Mouse (Mus musculus) kidney, postnatal 25 days (tissue): ENCODE data around the gene Lcp2.
A peak's percentile ranks its signal among the peaks of the same experiment; 100 is the strongest.

ENCODE experiments used
- DNase-seq, 2 experiments: peaks; one replicate each; pipeline ENCODE4 v3.0.0; 2021; ENCODE audit warnings: mixed read lengths in 2 of 2

Gene Lcp2

GRCm38 (mm10) chr11:34046767-34047541, at the start of gene Lcp2:
TSS of gene Lcp2 (plus strand) at chr11:34046920.
- DNase-seq: no peak

GRCm38 (mm10) chr11:33998244-33998643, 48.5 kb upstream of the Lcp2 start:
- no peak for DNase-seq

- DNase-seq: no peak
Measured at GRCm38 (mm10) chr11:34000416-34000815, 46.3 kb upstream of the Lcp2 start.

GRCm38 (mm10) chr11:34001938-34002592, 44.7 kb upstream of the Lcp2 start:
- DNase-seq: peak in 1 of 2 experiments; percentile 63

GRCm38 (mm10) chr11:34002593-34002965, 44.1 kb upstream of the Lcp2 start:
- DNase-seq: no peak

GRCm38 (mm10) chr11:34007616-34008015, 39.1 kb upstream of the Lcp2 start:
- DNase-seq: no peak

GRCm38 (mm10) chr11:34008214-34008613, 38.5 kb upstream of the Lcp2 start:
- DNase-seq: no peak

- DNase-seq: peak; percentile 43 to 60
Measured at GRCm38 (mm10) chr11:34008702-34009101, 38.0 kb upstream of the Lcp2 start.

- no peak for DNase-seq
Measured at GRCm38 (mm10) chr11:34009316-34010087, 37.2 kb upstream of the Lcp2 start.

GRCm38 (mm10) chr11:34010133-34010858, 36.4 kb upstream of the Lcp2 start:
- DNase-seq: no peak

- DNase-seq: no peak
Measured at GRCm38 (mm10) chr11:34010859-34011172, 35.9 kb upstream of the Lcp2 start.

GRCm38 (mm10) chr11:34012007-34012652, 34.6 kb upstream of the Lcp2 start:
- no peak for DNase-seq

- DNase-seq: no peak
Measured at GRCm38 (mm10) chr11:34025091-34025490, 21.6 kb upstream of the Lcp2 start.

- DNase-seq: no peak
Measured at GRCm38 (mm10) chr11:34029658-34030057, 17.1 kb upstream of the Lcp2 start.

GRCm38 (mm10) chr11:34031015-34031805, 15.5 kb upstream of the Lcp2 start:
- no peak for DNase-seq

GRCm38 (mm10) chr11:34034008-34034505, 12.7 kb upstream of the Lcp2 start:
- DNase-seq: no peak

- no peak for DNase-seq
Measured at GRCm38 (mm10) chr11:34034794-34035193, 11.9 kb upstream of the Lcp2 start.

- DNase-seq: no peak
Measured at GRCm38 (mm10) chr11:34035909-34036658, 10.6 kb upstream of the Lcp2 start.

- DNase-seq: no peak
Measured at GRCm38 (mm10) chr11:34040061-34040460, 6.7 kb upstream of the Lcp2 start.

GRCm38 (mm10) chr11:34042808-34043207, 3.9 kb upstream of the Lcp2 start:
- DNase-seq: no peak

GRCm38 (mm10) chr11:34047542-34047937, 820 bp downstream of the Lcp2 start:
- DNase-seq: no peak
